Comparison of ENCODE assay signal across 22 mouse cellular contexts in the genomic region with DNA sequence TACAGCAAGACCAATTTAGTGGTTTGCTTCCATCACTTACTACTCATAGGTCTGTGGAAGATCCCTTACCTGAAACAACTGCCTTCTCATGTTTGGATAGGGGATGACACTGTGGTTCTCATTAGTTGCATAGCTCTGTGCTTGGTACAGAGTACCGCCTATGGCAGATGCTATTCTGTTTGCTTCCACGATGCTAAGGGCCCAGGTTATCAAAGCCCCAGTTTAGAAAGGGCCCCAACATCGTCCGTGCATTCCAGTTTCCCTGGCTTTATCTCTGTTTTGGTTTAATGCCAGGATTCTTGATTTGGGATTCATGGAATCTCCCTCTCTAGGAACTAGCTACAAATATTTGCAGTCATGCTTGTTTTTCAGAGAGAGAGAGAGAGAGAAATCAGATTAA.
A peak's percentile ranks its signal among the peaks of the same experiment; 100 is the strongest.
DNase-seq lines count a peak whose midpoint lies in the region; ATAC-seq and TF ChIP-seq lines count a peak whose summit lies in the region.
"Had no signal": no experiment of that assay in that cellular context is flagged by ENCODE, and none has a peak within 500 bp of the region (broad histone marks: within the 10 kb centered on the region; RNA-seq: fewer than 3 reads in every experiment).

No protein-coding gene starts in this region.

- no peak for DNase-seq in heart, embryonic 10.5 days (ENCODE audit: low spot score)
- DNase-seq in heart, adult 8-10 months (ENCODE audit: low spot score), result no peak
- no peak for DNase-seq in heart, postnatal 25 days (ENCODE audit: low spot score)
- DNase-seq in heart, postnatal 0 days (ENCODE audit: low spot score), result no peak
- DNase-seq in heart, postnatal 4 days, result no peak
- DNase-seq: adrenal gland, adult 2 months; adrenal gland, postnatal 14 days; cerebellum, adult 11 months; cerebellum, adult 2 months; cerebellum, adult 9-11 months; cerebellum, postnatal 25 days; forebrain, postnatal 0 days; gastrocnemius, postnatal 10 days; gastrocnemius, postnatal 36 days; kidney, adult 2 months had no signal

- 42% methylated on average over 4 of the region's 4 CpGs for WGBS in heart, embryonic 10.5 days
- WGBS in heart, embryonic 14.5 days, result 15% methylated on average over 4 of the region's 4 CpGs
- 11% methylated on average over 4 of the region's 4 CpGs for WGBS in heart, postnatal 0 days

- no peaks in the 10 kb centered on the region for H3K9me3 ChIP-seq in heart, embryonic 10.5 days
- no peaks in the 10 kb centered on the region for H3K9me3 ChIP-seq in heart, embryonic 14.5 days (ENCODE audit: control insufficient read depth, low read length)
- H3K9me3 ChIP-seq in heart, postnatal 0 days (replicated peaks; ENCODE audit: control insufficient read depth, low read length), result no peaks in the 10 kb centered on the region
- H3K9me3 ChIP-seq: embryonic facial prominence, embryonic 12.5 days; embryonic facial prominence, embryonic 15.5 days; hindbrain, embryonic 12.5 days; hindbrain, embryonic 15.5 days had no signal

- H3K27ac ChIP-seq in heart, embryonic 10.5 days, result peak overlapping the region; percentile 29; the same call in 1 of the 2 replicates
- peak overlapping the region; percentile 10; a peak in 1 of 4 replicates for H3K27ac ChIP-seq in heart, embryonic 14.5 days (replicated peaks in 1 of 2; ENCODE audit: control insufficient read depth in 1 of 2, insufficient read depth in 1 of 2, low read depth in 2 of 2, low read length in 2 of 2)
- H3K27ac ChIP-seq in heart, postnatal 0 days (ENCODE audit: low read depth), result no peak overlapping the region
- H3K27ac ChIP-seq: embryonic facial prominence, embryonic 12.5 days; embryonic facial prominence, embryonic 15.5 days; hindbrain, embryonic 12.5 days; hindbrain, embryonic 15.5 days had no signal

- H3K4me2 ChIP-seq in heart, embryonic 14.5 days (ENCODE audit: low read length), result peak overlapping the region; percentile 8; the same call in 1 of the 2 replicates
- H3K4me2 ChIP-seq in heart, postnatal 0 days (ENCODE audit: low read depth, low read length), result no peak overlapping the region
- H3K4me2 ChIP-seq: embryonic facial prominence, embryonic 12.5 days; embryonic facial prominence, embryonic 15.5 days; hindbrain, embryonic 12.5 days; hindbrain, embryonic 15.5 days had no signal

- no peaks in the 10 kb centered on the region for H3K36me3 ChIP-seq in heart, embryonic 10.5 days
- H3K36me3 ChIP-seq in heart, embryonic 14.5 days (ENCODE audit: control insufficient read depth, insufficient read depth, low read length), result no peaks in the 10 kb centered on the region
- H3K36me3 ChIP-seq in heart, postnatal 0 days (replicated peaks; ENCODE audit: control insufficient read depth, insufficient read depth, low read length), result no peaks in the 10 kb centered on the region
- H3K36me3 ChIP-seq: embryonic facial prominence, embryonic 12.5 days; embryonic facial prominence, embryonic 15.5 days; hindbrain, embryonic 12.5 days; hindbrain, embryonic 15.5 days had no signal

- H3K4me1 ChIP-seq in heart, embryonic 10.5 days, result peaks cover 18% of the 10 kb centered on the region
- peaks cover 17 to 24% of the 10 kb centered on the region in 2 experiments for H3K4me1 ChIP-seq in heart, embryonic 14.5 days (ENCODE audit: control insufficient read depth in 2 of 2, insufficient read depth in 2 of 2, low read length in 2 of 2)
- H3K4me1 ChIP-seq in heart, postnatal 0 days (ENCODE audit: control insufficient read depth, insufficient read depth), result peaks cover 19% of the 10 kb centered on the region
- H3K4me1 ChIP-seq: embryonic facial prominence, embryonic 12.5 days; embryonic facial prominence, embryonic 15.5 days; hindbrain, embryonic 12.5 days; hindbrain, embryonic 15.5 days had no signal

- H3K27me3 ChIP-seq in heart, embryonic 10.5 days (ENCODE audit: insufficient read depth, poor library complexity, severe bottlenecking), result no peaks in the 10 kb centered on the region
- H3K27me3 ChIP-seq in heart, embryonic 14.5 days (ENCODE audit: control insufficient read depth, insufficient read depth, low read length), result no peaks in the 10 kb centered on the region
- no peaks in the 10 kb centered on the region for H3K27me3 ChIP-seq in heart, postnatal 0 days (ENCODE audit: control insufficient read depth, insufficient read depth, low read length)
- H3K27me3 ChIP-seq: embryonic facial prominence, embryonic 12.5 days; embryonic facial prominence, embryonic 15.5 days; hindbrain, embryonic 12.5 days; hindbrain, embryonic 15.5 days had no signal

- ATAC-seq in heart, embryonic 14.5 days (ENCODE audit: insufficient number of reproducible peaks, insufficient read depth, low FRiP score, low read depth), result peak; percentile 54; the same call in 1 of the 2 replicates
- peak; percentile 57; the same call in 1 of the 2 replicates for ATAC-seq in heart, postnatal 0 days (ENCODE audit: insufficient read depth, low read depth)
- ATAC-seq: CD4-positive, CD25-positive, alpha-beta regulatory T cell, adult 4 months; forebrain, embryonic 14.5 days; forebrain, postnatal 0 days had no signal

- intact Hi-C loops in heart, postnatal 25 days (cut with DNase I), result no loop called here

- TF ChIP-seq CTCF in heart, postnatal 0 days (IDR thresholded peaks at IDR 0.05; ENCODE audit: low read depth), result no peak

- H3K4me3 ChIP-seq in heart, embryonic 10.5 days, result no peak overlapping the region
- H3K4me3 ChIP-seq in heart, embryonic 14.5 days (ENCODE audit: control insufficient read depth in 1 of 2, insufficient read depth in 1 of 2, low read depth in 1 of 2, low read length in 2 of 2), result no peak overlapping the region
- H3K4me3 ChIP-seq in heart, postnatal 0 days (ENCODE audit: low read depth, low read length), result no peak overlapping the region
- H3K4me3 ChIP-seq: embryonic facial prominence, embryonic 12.5 days; embryonic facial prominence, embryonic 15.5 days; hindbrain, embryonic 12.5 days; hindbrain, embryonic 15.5 days had no signal

- TF ChIP-seq EP300 in heart, postnatal 0 days (IDR thresholded peaks at IDR 0.05; ENCODE audit: low read depth), result no peak

- no peak overlapping the region for H3K9ac ChIP-seq in heart, embryonic 14.5 days (ENCODE audit: low read length)
- H3K9ac ChIP-seq in heart, postnatal 0 days (replicated peaks; ENCODE audit: low read depth, low read length), result no peak overlapping the region
- H3K9ac ChIP-seq: embryonic facial prominence, embryonic 12.5 days; embryonic facial prominence, embryonic 15.5 days; forebrain, postnatal 0 days; hindbrain, embryonic 12.5 days; hindbrain, embryonic 15.5 days had no signal
